Mouse (Mus musculus): ENCODE results near the gene Ttll9. TPM values are rescaled to one million over a fixed set of nuclear protein-coding genes. Genes with fewer than 3 reads are reported as not detected.

Ttll9 gene
- total and polyA plus RNA-seq, 3 experiments: 0.07 to 0.19 TPM; not detected in 1

DNA sequence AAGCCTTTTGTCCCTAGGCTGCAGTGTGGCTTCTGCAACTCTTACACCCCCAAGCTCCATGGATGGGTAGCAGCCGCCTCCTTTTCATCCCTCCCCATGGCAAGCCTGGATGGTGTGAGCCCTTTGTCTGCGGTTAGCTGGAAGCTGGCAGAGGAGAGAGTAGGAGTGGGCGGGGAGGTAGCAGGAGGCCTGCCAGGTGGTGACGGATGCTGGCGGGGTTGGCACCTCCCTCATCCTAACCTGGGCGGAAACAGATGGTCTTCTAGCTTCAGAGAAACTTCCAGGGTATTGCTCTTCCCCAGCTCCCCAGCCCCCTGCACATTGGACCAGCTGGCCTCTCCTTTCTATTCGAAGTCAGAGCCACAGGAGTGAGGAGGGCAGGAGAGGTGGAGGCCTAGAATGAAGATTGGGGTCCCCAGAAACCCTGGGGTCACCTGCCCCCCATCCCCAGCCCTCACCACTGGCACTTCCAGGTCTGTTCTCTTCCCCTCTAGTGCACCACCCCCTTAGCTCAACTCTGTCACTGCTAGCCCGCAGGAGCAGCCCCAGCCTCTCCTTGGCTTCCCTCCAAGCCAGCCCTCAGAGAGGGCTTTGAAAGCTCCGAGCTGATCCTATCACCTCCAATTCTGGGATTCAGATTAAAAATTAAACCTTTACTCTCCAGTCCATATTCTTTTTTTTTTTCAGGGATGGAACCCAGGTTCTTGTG lies 87.2 kb downstream of the Ttll9 start:
- no peak for TF ChIP-seq RCOR1 (IDR thresholded peaks at IDR 0.05; ENCODE audit: low read depth, low read length)
- TF ChIP-seq TAL1 (IDR thresholded peaks at IDR 0.05; ENCODE audit: low read length): no peak
- no peak for TF ChIP-seq SIN3A (IDR thresholded peaks at IDR 0.05; ENCODE audit: low read length)
- no peak for TF ChIP-seq SMC3 (IDR thresholded peaks at IDR 0.05; ENCODE audit: low read depth, low read length)
- no peak for TF ChIP-seq ZC3H11A (IDR thresholded peaks at IDR 0.05; ENCODE audit: low read depth, low read length)
- TF ChIP-seq POLR2AphosphoS2 (IDR thresholded peaks at IDR 0.05; ENCODE audit: low read length): no peak
- no peak for TF ChIP-seq CHD2 (IDR thresholded peaks at IDR 0.05; ENCODE audit: low read length)
- no peak for DNase-seq (ENCODE audit: low read depth, low spot score)
- Histone ChIP-seq H3K36me3 (ENCODE audit: control insufficient read depth in 1 of 2, insufficient read depth in 2 of 2, low read length in 2 of 2) (no peaks in the 10 kb centered on the region), H3K79me2 (ENCODE audit: control insufficient read depth, insufficient read depth, low read length, poor library complexity) (no peaks in the 10 kb centered on the region), H3K4me3 (ENCODE audit: control insufficient read depth in 1 of 2, insufficient read depth in 1 of 2, low read depth in 2 of 2, low read length in 2 of 2) (no peak overlapping the region), H3K9me3 (replicated peaks; ENCODE audit: insufficient read depth, low read length) (no peaks in the 10 kb centered on the region), H3K4me1 (ENCODE audit: control insufficient read depth in 1 of 2, insufficient read depth in 2 of 2, low read length in 2 of 2) (no peaks in the 10 kb centered on the region), H3K9ac (ENCODE audit: control insufficient read depth, low read depth, low read length, poor library complexity, severe bottlenecking) (no peak overlapping the region), H3K27me3 (ENCODE audit: control insufficient read depth in 1 of 2, insufficient read depth in 2 of 2, low read length in 2 of 2) (peaks cover 3 to 8% of the 10 kb centered on the region in 2 experiments), H3K27ac (ENCODE audit: control insufficient read depth, low read depth, low read length) (no peak overlapping the region)

DNA sequence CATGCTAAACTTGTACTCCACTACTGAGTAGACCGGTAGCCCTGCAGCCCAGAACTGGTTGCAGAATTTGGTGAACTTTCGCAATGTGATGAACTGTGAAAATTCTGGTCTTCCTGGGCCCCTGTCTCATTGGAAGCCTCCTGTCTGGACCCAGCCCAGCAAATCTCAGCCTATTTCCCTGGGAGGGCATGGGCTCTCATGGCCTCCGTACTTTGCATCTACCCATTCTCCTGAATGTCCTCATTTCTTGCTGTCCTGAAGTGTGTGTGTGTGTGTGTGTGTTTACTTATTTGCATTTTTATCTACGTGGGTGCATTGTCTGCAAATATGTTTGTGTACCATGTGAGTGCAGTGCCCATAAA lies 87.7 kb downstream of the Ttll9 start:
- Histone ChIP-seq H3K36me3 (ENCODE audit: control insufficient read depth in 1 of 2, insufficient read depth in 2 of 2, low read length in 2 of 2) (no peaks in the 10 kb centered on the region), H3K9me3 (replicated peaks; ENCODE audit: insufficient read depth, low read length) (no peaks in the 10 kb centered on the region), H3K9ac (ENCODE audit: control insufficient read depth, low read depth, low read length, poor library complexity, severe bottlenecking) (no peak overlapping the region), H3K4me3 (ENCODE audit: control insufficient read depth in 1 of 2, insufficient read depth in 1 of 2, low read depth in 2 of 2, low read length in 2 of 2) (no peak overlapping the region), H3K27me3 (ENCODE audit: control insufficient read depth in 1 of 2, insufficient read depth in 2 of 2, low read length in 2 of 2) (peaks cover 0 to 7% of the 10 kb centered on the region in 2 experiments; a peak in 3 of 4 replicates), H3K4me1 (ENCODE audit: control insufficient read depth in 1 of 2, insufficient read depth in 2 of 2, low read length in 2 of 2) (no peaks in the 10 kb centered on the region), H3K79me2 (ENCODE audit: control insufficient read depth, insufficient read depth, low read length, poor library complexity) (no peaks in the 10 kb centered on the region), H3K27ac (ENCODE audit: control insufficient read depth, low read depth, low read length) (no peak overlapping the region)
- TF ChIP-seq MAZ (IDR thresholded peaks at IDR 0.05; ENCODE audit: low read depth, low read length) (no peak), ELF1 (IDR thresholded peaks at IDR 0.05; ENCODE audit: low read depth, low read length) (no peak), MYB (IDR thresholded peaks at IDR 0.05; ENCODE audit: low read depth, low read length) (no peak), GABPA (IDR thresholded peaks at IDR 0.05; ENCODE audit: low read depth, low read length) (no peak), POLR2A (IDR thresholded peaks at IDR 0.05; ENCODE audit: control insufficient read depth in 1 of 2, insufficient read depth in 1 of 2, low read depth in 1 of 2, low read length in 2 of 2, poor library complexity in 1 of 2) (no peak), MAX (IDR thresholded peaks at IDR 0.05; ENCODE audit: low read length) (no peak), USF1 (IDR thresholded peaks at IDR 0.05; ENCODE audit: low read depth, low read length) (no peak), JUND (IDR thresholded peaks at IDR 0.05; ENCODE audit: low read depth, low read length) (no peak), NRF1 (IDR thresholded peaks at IDR 0.05; ENCODE audit: insufficient read depth, low read depth, low read length, poor library complexity, severe bottlenecking) (no peak), RAD21 (IDR thresholded peaks at IDR 0.05; ENCODE audit: low read depth, low read length) (no peak), ZMIZ1 (IDR thresholded peaks at IDR 0.05; ENCODE audit: low read depth, low read length) (no peak), TBP (IDR thresholded peaks at IDR 0.05; ENCODE audit: low read depth, low read length) (no peak), RCOR1 (IDR thresholded peaks at IDR 0.05; ENCODE audit: low read depth, low read length) (no peak), MEF2A (IDR thresholded peaks at IDR 0.05; ENCODE audit: extremely low read depth, insufficient replicate concordance, low read depth, low read length, poor library complexity, severe bottlenecking) (no peak)
- no peak for DNase-seq (ENCODE audit: low read depth, low spot score)
